Mouse (Mus musculus) kidney, adult 2 months (tissue): ENCODE measurements around the gene Zfp568.

Source experiments
- CTCF ChIP-seq: fragments of 200-500 bp; conservative IDR thresholded peaks from 2 replicates; pipeline ENCODE4 v1.5.1; 2011; ENCODE audit warnings: low read depth, mild to moderate bottlenecking, control low read depth, low read length, moderate library complexity, mixed read lengths; ENCODE audit not compliant: insufficient read depth, insufficient read length
- POLR2A ChIP-seq: fragments of 200-500 bp; IDR thresholded peaks from one replicate; pipeline ENCODE4 v1.6.1; 2011; ENCODE audit warnings: low read depth, low read length, control low read depth

GRCm38 (mm10) chr7:29944201-29944600 is 39.6 kb upstream of the Zfp568 start:
- TF ChIP-seq CTCF (no peak), POLR2A (no peak)
